Mouse (Mus musculus) bone marrow, adult 2 months (tissue): Measurements from ENCODE around the gene Dazap1.

Experiments
- CTCF ChIP-seq: fragments of 200-500 bp; IDR thresholded peaks from 2 replicates; pipeline ENCODE4 v1.5.1; 2011; ENCODE audit warnings: low read length, control low read depth; ENCODE audit not compliant: control insufficient read depth, insufficient read depth
- POLR2A ChIP-seq: fragments of 200-500 bp; IDR thresholded peaks from 2 replicates; pipeline ENCODE4 v1.6.1; 2011; ENCODE audit warnings: low read depth, mild to moderate bottlenecking, control low read depth, low read length, borderline replicate concordance; ENCODE audit not compliant: control insufficient read depth

DNA sequence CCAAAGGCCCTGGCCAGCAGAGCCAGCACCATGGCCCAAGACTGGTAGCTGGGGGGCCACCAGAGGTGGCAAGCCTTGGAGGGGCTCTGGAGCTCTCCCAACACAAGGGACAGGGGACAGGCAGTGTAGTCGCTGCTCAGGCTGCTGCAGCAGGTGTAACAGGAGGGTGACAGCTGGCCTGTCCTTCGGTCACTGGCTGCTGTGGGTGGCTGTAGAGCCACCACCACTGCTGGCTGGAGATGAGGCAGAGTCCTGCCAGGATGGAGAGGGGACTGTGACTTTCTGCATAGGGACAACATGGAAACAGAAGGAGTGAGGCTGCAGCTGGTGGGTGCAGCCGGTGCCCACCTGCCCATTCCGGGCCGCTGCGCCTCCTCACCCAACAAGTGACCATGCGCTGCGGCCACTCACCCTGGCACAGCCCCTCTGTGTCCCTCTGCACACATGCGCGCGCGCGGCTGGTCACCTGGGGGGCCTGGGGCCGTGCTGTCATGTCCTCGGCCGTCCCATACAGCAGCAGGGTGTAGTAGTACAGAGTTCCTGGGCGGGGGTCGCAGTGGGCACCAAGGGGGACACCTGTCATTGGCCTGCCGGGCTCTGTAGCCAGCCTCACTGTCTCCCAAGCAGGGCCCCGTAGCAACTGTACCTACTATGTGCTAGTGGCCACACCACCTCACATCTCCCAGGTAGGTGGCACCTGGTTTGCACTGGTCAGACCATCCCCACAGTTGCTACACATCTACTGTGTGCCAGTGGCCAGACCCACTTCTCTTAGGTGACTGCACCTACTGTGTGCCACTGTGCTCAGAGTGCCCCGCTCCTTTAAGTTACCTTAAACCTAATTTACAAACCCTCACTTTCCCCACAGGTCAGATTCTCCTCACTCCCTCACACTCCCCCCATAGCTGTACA, 60.6 kb downstream of the Dazap1 start:
- TF ChIP-seq CTCF (no peak), POLR2A (no peak)
